Mouse (Mus musculus): ENCODE results near the gene Lyl1.

DNA sequence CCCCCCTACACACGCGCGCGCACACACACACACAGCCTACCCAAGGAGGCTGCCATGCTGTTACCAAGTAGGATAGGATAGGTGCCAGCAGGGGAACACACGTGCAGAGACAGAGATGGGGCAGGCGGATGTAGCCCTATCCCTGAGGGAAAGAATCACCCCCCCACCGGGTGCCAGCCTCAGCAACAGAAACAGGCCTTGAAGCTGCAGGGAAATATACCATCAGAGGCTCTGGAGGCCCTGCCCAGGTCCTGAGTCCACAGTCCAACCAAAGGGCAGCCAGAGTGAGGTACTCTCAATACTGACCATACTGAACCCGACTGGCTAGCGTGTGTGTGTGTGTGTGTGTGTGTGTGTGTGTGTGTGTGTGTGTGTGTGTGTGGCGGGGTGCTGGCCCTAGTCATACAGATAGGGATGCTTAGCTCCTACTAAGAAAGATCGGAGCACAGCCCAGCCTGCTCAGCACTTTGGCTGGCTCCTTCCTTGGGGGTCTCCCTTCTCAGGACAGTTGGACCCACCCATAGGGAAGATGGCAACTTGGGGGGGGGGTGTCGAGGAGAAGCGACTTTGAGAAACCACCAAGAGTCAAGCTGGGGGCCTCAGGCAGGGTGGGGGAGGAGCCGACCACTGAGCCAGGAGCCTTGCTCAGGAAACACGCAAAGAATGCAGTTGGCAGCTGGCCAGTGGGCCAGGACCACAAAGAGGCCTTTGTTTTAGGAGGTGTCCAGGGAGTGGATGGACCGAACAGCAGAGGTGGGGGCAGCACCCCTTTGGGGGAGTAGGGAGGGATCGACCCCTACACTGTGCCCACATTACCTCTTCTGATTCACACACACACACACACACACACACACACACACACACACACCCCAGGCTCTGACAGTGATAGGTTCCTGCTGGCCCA lies 42.5 kb downstream of the Lyl1 start:
- no peak for TF ChIP-seq CTCF (conservative IDR thresholded peaks at IDR 0.05; ENCODE audit: low read length)
- TF ChIP-seq NANOG (IDR thresholded peaks at IDR 0.05; ENCODE audit: borderline replicate concordance, low read length): no peak
- no peak for TF ChIP-seq POU5F1 (IDR thresholded peaks at IDR 0.05; ENCODE audit: borderline replicate concordance, low read length)

All from E14TG2a.4 (cell line).